Mouse (Mus musculus): ENCODE results near the gene Sema4g. TPM values are rescaled to one million over a fixed set of nuclear protein-coding genes. Genes with fewer than 3 reads are reported as not detected.

Sema4g gene
- 18.0 and 18.7 TPM in 2 replicates for polyA plus RNA-seq (2015; fragmentation: Nextera tagmentation; extraction: Ambion mirVana)

- WGBS = under 1% methylated on average over 43 of the region's 58 CpGs
- ATAC-seq = peak; percentile 87
- Histone ChIP-seq H3K4me3 (ENCODE audit: low read length) (peak within 1 kb of the TSS; percentile 77), H3K27ac (ENCODE audit: low read depth, low read length) (peak within 1 kb of the TSS; percentile 76), H3K27me3 (replicated peaks; ENCODE audit: control insufficient read depth, insufficient read depth, low read length) (no peaks in the 10 kb centered on the region), H3K4me1 (ENCODE audit: control insufficient read depth, insufficient read depth, low read depth, low read length) (peaks cover 14% of the 10 kb centered on the region), H3K4me2 (ENCODE audit: low read length) (peak within 1 kb of the TSS; percentile 84), H3K9ac (ENCODE audit: low read depth, low read length) (peak within 1 kb of the TSS; percentile 91), H3K9me3 (ENCODE audit: control insufficient read depth, low read length) (no peaks in the 10 kb centered on the region), H3K36me3 (ENCODE audit: control insufficient read depth, insufficient read depth, low read length) (peaks cover 9% of the 10 kb centered on the region)
These were observed at the start of gene Sema4g for GRCm38 (mm10) chr19:44988831-44989566. TSS of gene Sema4g (plus strand) at chr19:44989101.

GRCm38 (mm10) chr19:44959633-44960032, 29.3 kb upstream of the Sema4g start:
- no peak overlapping the region for H3K4me3 ChIP-seq (ENCODE audit: low read length)
- 100% methylated on average over 2 of the region's 2 CpGs for WGBS
- no peaks in the 10 kb centered on the region for H3K27me3 ChIP-seq (replicated peaks; ENCODE audit: control insufficient read depth, insufficient read depth, low read length)
- ATAC-seq = no peak
- H3K4me1 ChIP-seq (ENCODE audit: control insufficient read depth, insufficient read depth, low read depth, low read length) = no peaks in the 10 kb centered on the region
- no peak overlapping the region for H3K27ac ChIP-seq (ENCODE audit: low read depth, low read length)
- no peaks in the 10 kb centered on the region for H3K9me3 ChIP-seq (ENCODE audit: control insufficient read depth, low read length)
- H3K9ac ChIP-seq (ENCODE audit: low read depth, low read length) = no peak overlapping the region
- peaks cover 26% of the 10 kb centered on the region for H3K36me3 ChIP-seq (ENCODE audit: control insufficient read depth, insufficient read depth, low read length)
- no peak overlapping the region for H3K4me2 ChIP-seq (ENCODE audit: low read length)

GRCm38 (mm10) chr19:44965978-44966377, 22.9 kb upstream of the Sema4g start:
- no peak overlapping the region for H3K27ac ChIP-seq (ENCODE audit: low read depth, low read length)
- no peak overlapping the region for H3K4me2 ChIP-seq (ENCODE audit: low read length)
- H3K4me3 ChIP-seq (ENCODE audit: low read length) = no peak overlapping the region
- peaks cover 52% of the 10 kb centered on the region for H3K36me3 ChIP-seq (ENCODE audit: control insufficient read depth, insufficient read depth, low read length)
- ATAC-seq = no peak
- H3K9ac ChIP-seq (ENCODE audit: low read depth, low read length) = no peak overlapping the region
- no peaks in the 10 kb centered on the region for H3K4me1 ChIP-seq (ENCODE audit: control insufficient read depth, insufficient read depth, low read depth, low read length)
- 98% methylated on average over 1 of the region's 1 CpGs for WGBS
- H3K9me3 ChIP-seq (ENCODE audit: control insufficient read depth, low read length) = no peaks in the 10 kb centered on the region
- no peaks in the 10 kb centered on the region for H3K27me3 ChIP-seq (replicated peaks; ENCODE audit: control insufficient read depth, insufficient read depth, low read length)

- H3K4me2 ChIP-seq (ENCODE audit: low read length) = no peak overlapping the region
- WGBS = 95% methylated on average over 3 of the region's 3 CpGs
- no peaks in the 10 kb centered on the region for H3K4me1 ChIP-seq (ENCODE audit: control insufficient read depth, insufficient read depth, low read depth, low read length)
- H3K27me3 ChIP-seq (replicated peaks; ENCODE audit: control insufficient read depth, insufficient read depth, low read length) = no peaks in the 10 kb centered on the region
- H3K9me3 ChIP-seq (ENCODE audit: control insufficient read depth, low read length) = no peaks in the 10 kb centered on the region
- no peak overlapping the region for H3K9ac ChIP-seq (ENCODE audit: low read depth, low read length)
- peaks cover 60% of the 10 kb centered on the region for H3K36me3 ChIP-seq (ENCODE audit: control insufficient read depth, insufficient read depth, low read length)
- no peak overlapping the region for H3K27ac ChIP-seq (ENCODE audit: low read depth, low read length)
- no peak for ATAC-seq
- no peak overlapping the region for H3K4me3 ChIP-seq (ENCODE audit: low read length)
These were observed 20.6 kb upstream of the Sema4g start for GRCm38 (mm10) chr19:44968329-44968728.

DNA sequence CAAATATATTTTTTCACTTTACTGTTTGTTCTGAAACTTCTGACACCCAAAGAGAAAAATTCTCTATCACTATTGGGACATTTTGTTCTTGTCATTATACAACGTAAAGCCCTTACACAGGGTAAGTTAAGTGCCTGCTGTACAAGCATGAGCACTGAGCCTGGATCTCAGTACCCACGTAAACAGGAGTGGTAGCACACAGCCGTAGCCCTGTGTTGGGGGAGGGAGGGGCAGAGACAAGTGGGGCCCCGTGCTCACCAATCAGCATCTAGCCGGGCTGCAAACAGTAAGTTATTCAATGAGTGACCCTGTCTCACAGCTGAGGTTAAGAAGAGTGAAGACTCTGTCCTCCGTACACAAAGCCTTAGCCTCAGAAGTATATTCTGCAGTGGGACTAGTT, 12.3 kb upstream of the Sema4g start:
- Histone ChIP-seq H3K4me2 (ENCODE audit: low read length) (no peak overlapping the region), H3K4me3 (ENCODE audit: low read length) (no peak overlapping the region), H3K4me1 (ENCODE audit: control insufficient read depth, insufficient read depth, low read depth, low read length) (no peaks in the 10 kb centered on the region), H3K27ac (ENCODE audit: low read depth, low read length) (no peak overlapping the region), H3K9me3 (ENCODE audit: control insufficient read depth, low read length) (no peaks in the 10 kb centered on the region), H3K27me3 (replicated peaks; ENCODE audit: control insufficient read depth, insufficient read depth, low read length) (no peaks in the 10 kb centered on the region), H3K9ac (ENCODE audit: low read depth, low read length) (no peak overlapping the region), H3K36me3 (ENCODE audit: control insufficient read depth, insufficient read depth, low read length) (peaks cover 57% of the 10 kb centered on the region)
- no peak for ATAC-seq
- 80% methylated on average over 6 of the region's 6 CpGs for WGBS

GRCm38 (mm10) chr19:44977148-44977547, 11.8 kb upstream of the Sema4g start:
- Histone ChIP-seq H3K9me3 (ENCODE audit: control insufficient read depth, low read length) (no peaks in the 10 kb centered on the region), H3K36me3 (ENCODE audit: control insufficient read depth, insufficient read depth, low read length) (peaks cover 56% of the 10 kb centered on the region), H3K4me1 (ENCODE audit: control insufficient read depth, insufficient read depth, low read depth, low read length) (no peaks in the 10 kb centered on the region), H3K9ac (ENCODE audit: low read depth, low read length) (no peak overlapping the region), H3K27me3 (replicated peaks; ENCODE audit: control insufficient read depth, insufficient read depth, low read length) (no peaks in the 10 kb centered on the region), H3K4me3 (ENCODE audit: low read length) (no peak overlapping the region), H3K27ac (ENCODE audit: low read depth, low read length) (no peak overlapping the region), H3K4me2 (ENCODE audit: low read length) (no peak overlapping the region)
- WGBS = 93% methylated on average over 6 of the region's 6 CpGs
- no peak for ATAC-seq

DNA sequence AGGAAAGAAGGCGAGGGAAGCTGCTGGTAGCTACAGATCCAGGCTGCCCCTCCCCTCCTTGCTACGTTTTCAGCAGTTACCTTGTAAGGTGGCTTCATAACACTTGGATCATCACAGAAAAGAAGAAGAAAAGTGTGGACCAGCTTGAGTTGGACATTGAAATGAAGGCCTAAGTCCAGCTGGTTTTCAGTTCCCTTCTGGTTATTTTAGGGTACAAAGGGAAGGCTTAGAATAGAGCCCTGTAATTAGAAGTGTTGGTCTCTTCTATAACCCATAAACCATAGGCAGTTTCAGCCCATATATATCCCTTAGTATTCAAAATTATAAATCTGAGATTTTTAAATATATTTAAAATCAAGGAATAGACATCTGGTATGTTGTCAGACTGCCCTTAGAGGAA, 8.1 kb upstream of the Sema4g start:
- no peak overlapping the region for H3K4me3 ChIP-seq (ENCODE audit: low read length)
- peaks cover 28% of the 10 kb centered on the region for H3K36me3 ChIP-seq (ENCODE audit: control insufficient read depth, insufficient read depth, low read length)
- H3K4me1 ChIP-seq (ENCODE audit: control insufficient read depth, insufficient read depth, low read depth, low read length) = no peaks in the 10 kb centered on the region
- no peaks in the 10 kb centered on the region for H3K9me3 ChIP-seq (ENCODE audit: control insufficient read depth, low read length)
- no peak overlapping the region for H3K9ac ChIP-seq (ENCODE audit: low read depth, low read length)
- ATAC-seq = no peak
- H3K27ac ChIP-seq (ENCODE audit: low read depth, low read length) = no peak overlapping the region
- no peaks in the 10 kb centered on the region for H3K27me3 ChIP-seq (replicated peaks; ENCODE audit: control insufficient read depth, insufficient read depth, low read length)
- WGBS = 80% methylated on average over 2 of the region's 2 CpGs
- no peak overlapping the region for H3K4me2 ChIP-seq (ENCODE audit: low read length)

DNA sequence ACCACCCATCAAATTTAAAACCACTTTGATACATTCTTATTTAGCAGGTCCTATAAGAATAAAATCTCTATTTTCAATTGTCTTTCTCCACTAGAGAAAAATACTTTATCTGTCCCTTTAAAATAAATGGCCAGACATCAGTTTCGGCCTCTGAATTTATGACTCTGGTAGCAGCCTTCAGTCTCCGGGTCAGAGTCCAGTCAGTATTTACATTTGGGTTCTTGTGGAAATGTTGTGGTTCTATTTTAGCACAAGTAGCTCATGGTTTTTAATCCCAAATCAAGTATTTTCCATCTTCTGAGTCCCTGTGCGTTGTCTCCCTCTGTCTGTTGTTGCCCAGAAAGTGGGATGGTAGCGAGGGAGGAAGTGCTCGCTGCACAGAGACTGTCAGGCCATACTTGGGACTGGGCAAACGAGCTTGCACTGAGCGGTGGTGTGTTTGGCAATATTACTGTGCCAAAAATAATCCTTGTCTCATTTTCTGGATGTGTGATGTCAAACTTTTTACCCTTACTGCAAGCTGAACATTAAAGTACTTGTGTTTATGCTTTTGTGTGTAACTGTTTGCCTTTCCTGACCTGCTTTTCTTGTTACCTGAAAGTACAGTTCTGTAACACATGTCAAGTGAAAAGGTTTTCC, 6.3 kb upstream of the Sema4g start:
- H3K9me3 ChIP-seq (ENCODE audit: control insufficient read depth, low read length) = no peaks in the 10 kb centered on the region
- 85% methylated on average over 7 of the region's 7 CpGs for WGBS
- H3K36me3 ChIP-seq (ENCODE audit: control insufficient read depth, insufficient read depth, low read length) = peaks cover 11% of the 10 kb centered on the region
- ATAC-seq = no peak
- no peaks in the 10 kb centered on the region for H3K4me1 ChIP-seq (ENCODE audit: control insufficient read depth, insufficient read depth, low read depth, low read length)
- no peak overlapping the region for H3K9ac ChIP-seq (ENCODE audit: low read depth, low read length)
- no peak overlapping the region for H3K4me2 ChIP-seq (ENCODE audit: low read length)
- no peaks in the 10 kb centered on the region for H3K27me3 ChIP-seq (replicated peaks; ENCODE audit: control insufficient read depth, insufficient read depth, low read length)
- no peak overlapping the region for H3K4me3 ChIP-seq (ENCODE audit: low read length)
- H3K27ac ChIP-seq (ENCODE audit: low read depth, low read length) = no peak overlapping the region

GRCm38 (mm10) chr19:44983366-44983765, 5.5 kb upstream of the Sema4g start:
- H3K9ac ChIP-seq (ENCODE audit: low read depth, low read length) = no peak overlapping the region
- WGBS = 92% methylated on average over 6 of the region's 6 CpGs
- no peaks in the 10 kb centered on the region for H3K9me3 ChIP-seq (ENCODE audit: control insufficient read depth, low read length)
- no peak overlapping the region for H3K4me2 ChIP-seq (ENCODE audit: low read length)
- no peak overlapping the region for H3K4me3 ChIP-seq (ENCODE audit: low read length)
- H3K27me3 ChIP-seq (replicated peaks; ENCODE audit: control insufficient read depth, insufficient read depth, low read length) = no peaks in the 10 kb centered on the region
- peaks cover 9% of the 10 kb centered on the region for H3K36me3 ChIP-seq (ENCODE audit: control insufficient read depth, insufficient read depth, low read length)
- H3K4me1 ChIP-seq (ENCODE audit: control insufficient read depth, insufficient read depth, low read depth, low read length) = no peaks in the 10 kb centered on the region
- no peak for ATAC-seq
- H3K27ac ChIP-seq (ENCODE audit: low read depth, low read length) = no peak overlapping the region
